Mouse (Mus musculus) kidney, postnatal 36 days (tissue): ENCODE results near the gene Ptcd1.
"Not testable (repeated sequence)": the region's sequence is repeated elsewhere in the genome, so short reads cannot be mapped to it uniquely, and the experiment has no call there.

ENCODE experiments used
- DNase-seq, 2 experiments: peaks; one replicate each; pipeline ENCODE4 v3.0.0; 2021 to 2022; ENCODE audit warnings: mixed read lengths in 2 of 2

Gene Ptcd1

DNA sequence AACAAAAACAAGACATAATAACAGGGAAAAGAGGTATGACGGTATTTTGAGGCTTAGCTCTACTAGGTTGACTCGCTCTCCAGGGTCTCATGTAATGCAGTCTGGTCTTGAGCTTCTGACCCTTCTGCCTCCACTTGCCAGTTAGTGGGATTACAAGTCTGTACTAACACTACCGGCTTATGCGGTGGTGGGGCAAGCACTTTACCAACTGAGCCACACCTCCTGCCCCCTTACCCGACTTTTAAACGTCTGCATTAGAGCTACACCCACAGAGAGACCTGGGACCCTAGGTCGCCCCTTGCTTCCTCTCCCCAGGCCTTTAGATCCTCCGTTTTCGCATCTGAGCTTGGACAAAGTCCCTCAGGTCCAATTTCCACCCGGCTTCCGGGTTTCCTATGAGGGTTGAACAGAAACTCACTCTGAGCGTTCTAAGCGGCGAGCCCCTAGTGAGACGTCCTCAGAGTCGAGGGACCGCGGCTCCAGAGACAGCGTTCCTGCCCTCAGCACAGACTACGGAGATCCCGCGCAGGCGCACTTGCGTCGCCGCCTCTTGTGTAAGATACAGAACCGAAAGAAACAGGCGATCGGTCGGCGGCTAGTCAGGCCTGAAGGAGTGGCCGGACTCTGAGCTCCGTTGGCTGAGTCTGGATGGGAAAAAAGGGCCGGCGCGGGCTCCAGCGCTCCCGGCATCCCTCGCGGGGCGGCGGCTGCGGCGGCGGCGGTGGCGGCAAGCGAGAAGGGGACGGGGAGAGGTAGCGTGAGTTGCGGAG is at the start of gene Ptcd1, which contains the start of gene Cpsf4:
TSS of gene Ptcd1 (minus strand) at position 573 of the 770 bp plus-strand sequence.
TSS of gene Cpsf4 (plus strand) at position 678 of the 770 bp plus-strand sequence.
- peak; percentile 100 for DNase-seq

DNA sequence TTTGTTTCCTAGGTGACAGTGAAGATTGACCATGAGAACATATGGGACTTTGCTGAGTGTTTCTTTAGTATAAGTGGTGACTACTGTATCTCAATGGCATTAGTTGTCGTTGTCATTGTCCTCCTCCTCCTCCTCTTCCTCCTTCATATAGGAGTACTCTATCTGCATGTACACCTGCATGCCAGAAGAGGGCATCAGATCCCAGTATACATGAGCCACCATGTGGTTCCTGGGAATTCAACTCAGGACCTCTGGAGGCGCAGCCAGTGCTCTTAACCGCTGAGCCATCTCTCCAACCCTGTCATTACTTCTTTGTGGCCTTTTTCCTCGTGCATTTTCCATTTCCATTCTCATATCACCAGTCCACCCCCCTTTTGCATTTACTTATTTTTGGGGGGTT is 47.8 kb upstream of the Ptcd1 start:
- peak; percentile 21 to 52 for DNase-seq

DNA sequence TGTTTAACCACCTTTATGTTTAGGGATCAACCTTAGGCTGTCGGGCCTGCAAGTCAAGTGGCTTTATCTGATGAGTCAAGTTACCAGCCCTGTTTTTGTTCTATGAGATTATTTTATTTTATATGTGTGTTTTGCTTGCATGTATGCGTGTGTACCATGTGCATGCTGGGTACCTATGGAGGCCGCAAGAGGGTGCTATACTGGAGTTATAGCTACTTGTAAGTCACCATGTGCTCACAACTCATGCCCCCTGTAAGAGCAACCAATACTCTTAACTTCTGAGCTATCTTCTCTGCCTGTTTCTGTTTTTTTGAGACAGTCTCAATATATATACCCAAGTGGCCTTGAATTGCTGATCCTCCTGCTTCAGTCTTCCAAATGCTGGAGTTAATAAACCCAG is 46.6 kb upstream of the Ptcd1 start:
- no peak for DNase-seq

DNA sequence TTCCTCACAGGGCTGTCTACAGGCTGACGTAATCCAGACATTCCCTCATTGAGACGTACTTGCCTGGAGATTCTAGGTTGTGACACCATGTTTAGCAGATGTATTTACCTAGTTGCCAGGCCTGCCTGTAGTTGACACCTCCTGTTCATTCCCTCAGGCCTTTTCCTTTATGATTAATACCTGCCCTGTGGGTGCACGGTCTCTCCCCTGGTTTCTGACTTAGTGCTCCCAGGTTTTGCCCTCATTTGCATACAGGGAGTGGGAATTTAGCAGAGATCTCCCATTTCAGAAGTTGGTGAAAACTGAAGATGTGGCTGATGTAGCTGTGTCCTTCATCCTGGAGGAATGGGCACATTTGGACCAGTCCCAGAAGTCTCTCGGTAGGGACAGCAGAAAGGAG is 45.3 kb upstream of the Ptcd1 start:
- DNase-seq: no peak

- DNase-seq: no peak
These were observed 44.4 kb upstream of the Ptcd1 start for GRCm38 (mm10) chr5:145211340-145211739.

- not testable (repeated sequence) for DNase-seq
These were observed 41.5 kb upstream of the Ptcd1 start for GRCm38 (mm10) chr5:145208391-145208790.

DNA sequence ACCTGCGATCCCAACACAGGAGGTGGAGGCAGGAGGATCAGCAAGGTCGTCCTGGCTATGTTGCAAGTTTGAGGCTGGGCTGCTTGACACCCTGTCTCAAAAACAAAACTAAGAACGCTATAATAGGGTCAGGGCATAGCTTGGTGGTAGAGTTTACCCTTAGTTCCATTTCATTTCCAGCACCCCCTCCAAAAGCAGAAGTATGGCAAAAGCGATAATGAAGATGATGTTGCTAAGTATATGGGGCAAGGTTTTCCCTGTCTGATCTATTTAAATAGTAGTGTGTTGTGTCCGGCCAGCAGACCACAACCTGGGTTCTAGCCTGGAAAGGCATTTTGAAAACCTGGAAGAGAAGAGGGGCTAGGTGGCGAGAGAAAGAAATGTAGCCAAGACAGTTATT is 41.0 kb upstream of the Ptcd1 start:
- DNase-seq: no peak

GRCm38 (mm10) chr5:145207385-145207784 is 40.5 kb upstream of the Ptcd1 start:
- no peak for DNase-seq

GRCm38 (mm10) chr5:145205041-145205440 is 38.1 kb upstream of the Ptcd1 start:
- peak in 1 of 2 experiments; percentile 4 for DNase-seq

DNA sequence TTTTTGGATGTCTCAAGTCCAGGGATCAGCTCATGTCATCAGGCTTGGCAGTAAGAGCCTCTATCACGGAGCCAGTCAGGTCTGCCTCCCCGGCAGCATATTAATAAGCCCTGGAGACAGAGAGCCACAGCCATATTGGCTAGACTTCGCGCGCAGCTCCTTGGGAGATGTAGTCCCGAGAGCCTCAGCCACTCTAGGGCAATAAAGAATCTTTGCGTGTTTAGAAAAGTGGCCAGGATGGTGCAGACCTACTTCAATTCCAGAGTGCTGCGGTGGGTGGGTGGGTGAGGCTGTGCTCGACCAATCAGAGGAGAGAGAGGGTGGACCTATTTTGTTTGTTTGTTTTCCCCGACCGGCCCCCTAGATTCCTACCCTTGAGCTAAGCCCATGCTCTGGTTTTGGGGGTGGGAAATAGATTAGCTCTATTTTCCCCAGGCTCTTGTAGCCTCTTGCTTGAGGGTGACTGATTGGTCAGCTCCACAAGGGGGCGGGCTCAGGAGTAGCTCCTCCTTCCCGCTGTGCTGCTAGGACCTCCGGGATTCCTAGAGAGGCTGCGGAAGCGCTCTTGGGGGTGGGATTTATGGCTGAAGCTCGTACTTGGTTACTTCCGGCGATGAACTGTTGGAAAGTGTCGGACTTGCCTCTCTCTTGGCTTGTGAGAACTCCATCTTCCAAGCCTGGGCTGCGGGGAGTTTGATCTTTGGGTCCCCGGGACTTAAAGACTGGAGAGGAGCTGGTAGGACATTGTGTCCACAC is 37.2 kb upstream of the Ptcd1 start, which contains the start of gene Zkscan5:
TSS of gene Zkscan5 (plus strand) at position 627 of the 756 bp plus-strand sequence.
- peak; percentile 99 for DNase-seq

GRCm38 (mm10) chr5:145202446-145202845 is 35.5 kb upstream of the Ptcd1 start:
- DNase-seq: no peak

- peak; percentile 87 for DNase-seq
These were observed 34.5 kb upstream of the Ptcd1 start, which contains the start of gene Zkscan14 for GRCm38 (mm10) chr5:145201321-145201991. Zkscan14 (minus strand) TSS chr5:145201868.

DNA sequence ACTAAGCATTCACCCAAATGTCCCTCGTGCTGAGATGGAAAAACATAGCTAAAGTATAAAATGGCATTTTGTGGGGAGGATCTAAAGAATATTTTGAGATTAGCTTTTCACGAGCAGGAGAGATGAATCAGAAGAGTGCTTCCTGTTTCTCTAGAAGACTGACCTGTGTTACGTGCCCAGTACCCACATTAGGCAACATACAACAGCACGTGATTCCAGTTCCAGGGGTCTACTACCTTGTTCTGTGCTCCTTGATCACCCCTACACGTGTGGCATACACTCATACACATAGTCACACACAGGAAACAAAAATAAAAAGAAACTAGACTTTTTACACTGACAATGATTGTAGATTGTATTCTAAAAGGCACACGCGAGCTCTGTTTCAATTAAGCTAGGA is 33.5 kb upstream of the Ptcd1 start:
- no peak for DNase-seq

GRCm38 (mm10) chr5:145191962-145192361 is 25.1 kb upstream of the Ptcd1 start, which contains the start of gene Atp5j2:
Atp5j2 (minus strand) TSS chr5:145192062.
- DNase-seq: no peak

- DNase-seq: peak; percentile 94 to 97
These were observed 24.2 kb upstream of the Ptcd1 start for GRCm38 (mm10) chr5:145190875-145191798.

DNA sequence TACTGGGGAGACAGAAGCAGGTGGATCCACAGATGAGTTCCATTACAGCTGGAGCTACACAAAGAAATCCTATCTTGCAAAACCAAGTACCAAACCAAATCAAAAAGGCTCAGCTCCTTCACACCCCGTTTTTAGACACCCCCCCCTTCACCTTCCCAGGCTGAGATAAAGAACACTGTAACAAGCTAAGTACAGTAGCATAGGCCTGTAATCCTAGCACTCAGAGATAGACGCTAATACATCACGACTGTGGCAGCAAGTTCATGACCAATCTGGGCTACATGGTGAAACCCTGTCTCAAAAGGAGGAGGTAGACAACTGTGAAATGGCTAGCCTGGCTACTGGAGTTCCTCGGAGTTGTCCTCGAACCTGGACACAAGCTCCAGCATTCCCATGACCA is 23.5 kb upstream of the Ptcd1 start:
- no peak for DNase-seq

DNA sequence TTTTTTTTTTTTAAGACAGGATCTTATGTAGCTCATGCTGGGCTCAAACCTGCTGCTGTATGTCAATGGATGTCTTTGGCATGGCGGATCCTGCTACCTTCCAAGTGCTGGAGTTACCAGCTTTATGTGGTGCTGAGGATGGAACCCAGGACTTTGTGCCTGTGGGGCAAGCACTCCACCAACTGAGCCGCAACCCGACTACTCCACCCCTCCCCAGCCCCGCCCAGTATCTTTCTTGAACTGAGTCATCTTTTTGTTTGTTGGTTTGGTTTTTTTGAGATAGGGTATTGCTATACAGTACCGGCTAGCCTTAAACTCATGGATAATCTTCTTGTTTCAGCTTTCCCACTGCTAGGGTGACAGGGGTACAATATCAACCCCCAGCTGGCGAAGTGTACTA is 22.5 kb upstream of the Ptcd1 start:
- DNase-seq: no peak

DNA sequence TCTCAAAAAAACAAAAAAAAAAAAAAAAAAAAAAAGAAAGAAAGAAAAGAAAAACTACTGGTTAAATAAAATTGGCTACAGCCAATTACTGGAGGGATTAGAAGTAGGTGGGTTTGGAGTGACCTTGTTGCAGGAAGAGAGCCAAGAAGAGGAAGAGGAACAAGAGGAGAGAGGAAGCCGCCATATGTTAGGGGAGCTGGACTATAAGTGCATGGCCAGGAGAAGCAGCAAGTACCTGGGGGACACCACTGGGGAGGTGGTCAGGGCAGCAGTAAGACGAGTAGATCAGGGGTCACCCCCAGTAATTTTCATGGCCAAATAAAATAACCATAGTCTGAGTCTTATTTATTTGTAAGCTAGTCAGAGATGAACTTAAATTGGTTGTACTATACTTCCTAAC is 18.3 kb upstream of the Ptcd1 start:
- no peak for DNase-seq

DNA sequence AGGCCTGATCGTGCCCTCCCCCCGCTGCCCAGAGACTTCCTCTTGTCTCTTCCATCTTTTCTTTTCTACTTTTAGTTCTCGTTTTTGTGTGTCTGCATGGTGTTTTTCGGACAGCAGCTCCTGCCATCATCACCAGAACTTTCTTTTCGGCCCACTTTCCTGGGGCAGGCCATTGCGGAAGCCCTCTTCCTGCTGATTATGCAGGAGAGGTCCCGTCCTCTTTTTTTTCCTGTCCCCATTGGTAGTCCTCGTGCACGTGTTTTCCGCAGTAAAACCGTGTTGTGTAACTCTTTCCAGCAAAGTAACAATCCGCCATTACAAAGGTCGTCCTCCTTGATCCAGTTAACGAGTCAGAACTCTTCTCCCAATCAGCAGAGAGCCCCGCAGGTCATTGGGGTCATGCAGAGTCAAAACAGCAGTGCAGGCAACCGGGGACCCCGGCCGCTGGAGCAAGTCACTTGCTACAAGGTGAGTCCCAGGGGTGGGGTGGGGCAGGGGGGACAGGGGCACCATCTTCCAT is 11.6 kb upstream of the Ptcd1 start:
- DNase-seq: no peak

GRCm38 (mm10) chr5:145167306-145167661 is 376 bp upstream of the Ptcd1 start:
- DNase-seq: no peak

DNA sequence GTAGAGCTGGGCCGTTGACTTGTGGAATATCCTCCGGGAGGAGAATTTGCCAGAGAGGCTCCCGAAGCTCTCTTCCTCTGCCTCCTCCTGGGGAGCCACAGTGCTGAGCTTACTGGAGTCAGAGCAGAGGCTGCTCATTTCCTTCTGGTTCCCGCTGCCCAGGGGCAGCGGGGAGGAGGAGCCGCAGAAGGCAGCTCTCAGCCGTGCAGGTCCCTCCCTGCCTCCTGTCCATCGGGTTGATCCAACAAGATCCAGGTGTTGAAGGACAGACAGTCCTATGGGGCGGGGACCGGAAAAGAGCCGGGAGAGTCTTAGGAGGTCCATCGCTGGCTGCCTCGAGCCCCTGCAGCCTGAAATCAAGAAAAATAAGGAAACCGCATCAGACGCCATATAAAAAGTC is 1.7 kb downstream of the Ptcd1 start:
- peak in 1 of 2 experiments; percentile 12 for DNase-seq

DNA sequence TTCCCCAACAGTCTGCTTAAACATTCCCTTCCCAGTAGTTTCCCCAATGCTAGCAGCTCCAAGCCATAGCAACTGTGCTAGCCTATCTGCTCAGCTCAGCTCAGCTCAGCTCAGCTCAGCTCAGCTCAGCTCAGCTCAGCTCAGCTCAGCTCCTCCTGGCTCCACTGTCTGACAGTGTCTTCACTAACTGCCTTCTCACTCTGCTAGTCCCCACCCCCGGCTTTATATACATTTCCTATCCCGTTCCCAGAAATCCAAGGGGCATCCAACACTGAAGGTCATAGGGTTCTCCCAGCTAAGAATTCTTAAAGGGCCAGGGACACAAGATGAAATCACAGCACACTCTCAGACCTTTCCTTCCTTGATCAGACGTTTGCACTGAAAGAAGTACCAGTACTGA is 2.2 kb downstream of the Ptcd1 start:
- peak; percentile 24 to 26 for DNase-seq
